Mouse (Mus musculus) urinary bladder, postnatal 14 days (tissue): Measurements from ENCODE around the gene Lacc1.

Source experiments
- DNase-seq: peaks from one replicate; pipeline ENCODE4 v3.0.0; 2021; ENCODE audit warnings: low spot score

The Lacc1 gene

DNA sequence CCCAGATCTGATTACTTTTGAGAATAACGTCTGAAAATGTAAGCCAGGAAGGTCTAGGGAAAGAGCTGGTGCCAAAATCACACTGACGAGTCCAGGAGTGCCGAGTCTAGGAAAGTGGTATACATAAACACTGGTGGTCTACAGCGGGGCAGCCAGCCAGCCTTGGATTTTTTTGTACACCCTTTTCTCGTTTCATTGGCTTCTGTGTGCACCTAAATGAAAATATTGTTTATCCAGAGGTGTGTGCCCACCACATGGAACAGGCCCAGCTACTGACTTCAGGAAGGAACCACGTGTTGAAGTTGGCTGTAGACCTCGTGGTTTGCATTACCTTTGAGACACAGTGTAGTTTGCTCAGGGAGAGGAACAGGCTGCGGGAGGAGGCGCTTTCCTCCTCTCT lies 57.1 kb downstream of the Lacc1 start:
- no peak for DNase-seq
